Mouse (Mus musculus): Measurements from ENCODE around the gene Smlr1.

DNA sequence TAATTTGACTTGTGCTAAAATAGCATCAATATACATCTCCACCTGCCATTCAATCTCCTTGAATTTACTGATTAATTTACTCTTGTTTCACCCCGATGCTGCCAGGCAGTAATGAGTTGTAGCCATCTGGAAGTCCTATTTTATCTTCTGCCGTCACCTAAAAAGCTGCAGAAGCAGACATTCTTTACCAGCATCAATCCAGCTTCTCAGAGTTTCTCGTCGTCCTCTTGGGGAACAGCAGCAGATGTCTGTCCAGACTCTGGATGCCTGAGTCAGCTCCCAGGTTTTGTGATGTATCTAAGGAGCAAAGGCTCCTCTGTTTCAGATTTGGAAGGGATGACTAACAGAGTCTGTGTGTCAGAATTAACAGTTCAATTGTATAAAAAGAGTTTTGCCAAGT lies 16.9 kb upstream of the Smlr1 start:
- TF ChIP-seq CTCF (IDR thresholded peaks at IDR 0.05; ENCODE audit: low read depth) (no peak), EP300 (IDR thresholded peaks at IDR 0.05; ENCODE audit: low read depth) (no peak)
